ENCODE assay signal across 8 mouse cellular contexts in genomic region chr7:143599428-143600230, GRCm38 (mm10). TPM values are rescaled to one million over a fixed set of nuclear protein-coding genes. Genes with fewer than 3 reads are reported as not detected.
DNase-seq lines count a peak whose midpoint lies in the region; ATAC-seq and TF ChIP-seq lines count a peak whose summit lies in the region.

Gene Cars (minus strand): TSS chr7:143600090.

- DNase-seq in A20 (ENCODE audit: low read depth, low spot score) = peak; percentile 97
- peak; percentile 95 for DNase-seq in heart, adult 9 months (ENCODE audit: low spot score in 2 of 2)
- peak; percentile 91 to 93 for DNase-seq in monocyte, adult 2 months (ENCODE audit: low read depth in 1 of 2, low spot score in 2 of 2)
- DNase-seq in spleen, postnatal 36 days (ENCODE audit: low spot score in 2 of 2) = peak; percentile 95 to 96

- peak; percentile 99 for ATAC-seq in kidney, embryonic 14.5 days (ENCODE audit: low FRiP score, low TSS enrichment)
- peak; percentile 95 for ATAC-seq in limb, embryonic 15.5 days (ENCODE audit: insufficient number of reproducible peaks, low FRiP score, low TSS enrichment, low read depth)

- peaks cover 13% of the 10 kb centered on the region for H3K4me1 ChIP-seq in bone marrow macrophage, adult 2 months (ENCODE audit: control insufficient read depth, insufficient read depth, low read length)
- H3K4me1 ChIP-seq in embryonic fibroblast, embryonic 13.5 days (ENCODE audit: control insufficient read depth, insufficient read depth, low read length) = peaks cover 7% of the 10 kb centered on the region
- peaks cover 8% of the 10 kb centered on the region for H3K4me1 ChIP-seq in kidney, embryonic 14.5 days (ENCODE audit: control insufficient read depth, insufficient read depth, low read length)
- peaks cover 15% of the 10 kb centered on the region for H3K4me1 ChIP-seq in limb, embryonic 15.5 days

- no peaks in the 10 kb centered on the region for H3K27me3 ChIP-seq in kidney, embryonic 14.5 days (ENCODE audit: control insufficient read depth, insufficient read depth, low read length)
- no peaks in the 10 kb centered on the region for H3K27me3 ChIP-seq in limb, embryonic 15.5 days

- H3K4me3 ChIP-seq in bone marrow macrophage, adult 2 months (ENCODE audit: insufficient read depth, low read length) = peak within 1 kb of the TSS; percentile 91
- H3K4me3 ChIP-seq in embryonic fibroblast, embryonic 13.5 days (ENCODE audit: insufficient read depth, low read length) = peak within 1 kb of the TSS; percentile 89
- peak within 1 kb of the TSS; percentile 92 for H3K4me3 ChIP-seq in kidney, embryonic 14.5 days (ENCODE audit: low read length)
- peak within 1 kb of the TSS; percentile 79 for H3K4me3 ChIP-seq in limb, embryonic 15.5 days

- no peak for TF ChIP-seq POLR2A in bone marrow macrophage, adult 2 months (IDR thresholded peaks at IDR 0.05; ENCODE audit: borderline replicate concordance, low read depth, low read length)
- peak; percentile 87 for TF ChIP-seq POLR2A in embryonic fibroblast, embryonic 13.5 days (IDR thresholded peaks at IDR 0.05; ENCODE audit: low read depth, low read length)

- peak within 1 kb of the TSS; percentile 81 for H3K9ac ChIP-seq in kidney, embryonic 14.5 days (ENCODE audit: low read depth, low read length)
- H3K9ac ChIP-seq in limb, embryonic 15.5 days = peak within 1 kb of the TSS; percentile 82

- H3K36me3 ChIP-seq in kidney, embryonic 14.5 days (ENCODE audit: control insufficient read depth, insufficient read depth, low read length) = peaks cover 10% of the 10 kb centered on the region; the same call in 1 of the 2 replicates
- peaks cover 7% of the 10 kb centered on the region; the same call in 1 of the 2 replicates for H3K36me3 ChIP-seq in limb, embryonic 15.5 days

- no peak for TF ChIP-seq CTCF in bone marrow macrophage, adult 2 months (IDR thresholded peaks at IDR 0.05; ENCODE audit: low read depth, low read length)
- no peak for TF ChIP-seq CTCF in embryonic fibroblast, embryonic 13.5 days (IDR thresholded peaks at IDR 0.05; ENCODE audit: borderline replicate concordance, insufficient read depth, low read length)

- 2% methylated on average over 35 of the region's 35 CpGs for WGBS in kidney, embryonic 14.5 days
- 2% methylated on average over 35 of the region's 35 CpGs for WGBS in limb, embryonic 15.5 days

- peak within 1 kb of the TSS; percentile 91 for H3K4me2 ChIP-seq in kidney, embryonic 14.5 days (replicated peaks; ENCODE audit: low read depth, low read length)
- H3K4me2 ChIP-seq in limb, embryonic 15.5 days = peak within 1 kb of the TSS; percentile 75

- peak within 1 kb of the TSS; percentile 28 for H3K27ac ChIP-seq in bone marrow macrophage, adult 2 months (ENCODE audit: insufficient read depth, low read depth, low read length)
- peak within 1 kb of the TSS; percentile 53 for H3K27ac ChIP-seq in embryonic fibroblast, embryonic 13.5 days (ENCODE audit: insufficient read depth, low read length)
- no peak within 1 kb of the TSS for H3K27ac ChIP-seq in kidney, embryonic 14.5 days (ENCODE audit: low read depth, low read length)
- H3K27ac ChIP-seq in limb, embryonic 15.5 days = peak within 1 kb of the TSS; percentile 68; the same call in 1 of the 2 replicates

- no peaks in the 10 kb centered on the region for H3K9me3 ChIP-seq in kidney, embryonic 14.5 days (ENCODE audit: control insufficient read depth, low read length)
- no peaks in the 10 kb centered on the region for H3K9me3 ChIP-seq in limb, embryonic 15.5 days

RNA-seq across cellular contexts. Expression of gene Cars, which starts in this region (rescaled TPM):
- 41.6 and 42.5 TPM in 2 replicates for polyA plus RNA-seq in bone marrow macrophage, adult 2 months (2012; ENCODE audit: insufficient read depth, insufficient read length, missing spikeins)
- 99.8 and 117 TPM in 2 replicates for polyA plus RNA-seq in embryonic fibroblast, embryonic 13.5 days (2011; ENCODE audit: insufficient read length, low read depth, missing spikeins)
- 47.0 and 64.4 TPM in 2 replicates for polyA plus RNA-seq in kidney, embryonic 14.5 days (2014; fragmentation: Nextera tagmentation; extraction: Ambion mirVana)
- polyA plus RNA-seq in limb, embryonic 15.5 days (2015; fragmentation: Nextera tagmentation; extraction: Ambion mirVana) = 61.9 and 69.5 TPM in 2 replicates
